Mouse (Mus musculus) spleen, adult 2 months (tissue): ENCODE data around the gene B3gnt6. TPM values are rescaled to one million over a fixed set of nuclear protein-coding genes. Genes with fewer than 3 reads are reported as not detected.

Experiments
- DNase-seq, 2 experiments: peaks; one replicate each; pipeline versions ENCODE4 v3.0.0 to v3.0.0-alpha.2; 2012 to 2021; ENCODE audit warnings: low spot score in 2 of 2, low read depth in 1 of 2
- H3K27ac ChIP-seq: fragments of 200-500 bp; 2 replicates; pipeline ENCODE4 v1.5.1; 2012; ENCODE audit warnings: low read length, inconsistent platforms; ENCODE audit not compliant: insufficient read depth
- H3K27me3 ChIP-seq: fragments of 200-500 bp; 2 replicates; pipeline ENCODE4 v1.6.1; 2012; ENCODE audit warnings: mild to moderate bottlenecking, moderate library complexity, low read length, inconsistent platforms; ENCODE audit not compliant: control insufficient read depth, insufficient read depth
- H3K36me3 ChIP-seq: fragments of 200-500 bp; 2 replicates; pipeline ENCODE4 v1.6.1; 2012; ENCODE audit warnings: mild to moderate bottlenecking, low read length, inconsistent platforms; ENCODE audit not compliant: control insufficient read depth, insufficient read depth
- H3K4me1 ChIP-seq: fragments of 200-500 bp; 2 replicates; pipeline ENCODE4 v1.6.1; 2011; ENCODE audit warnings: inconsistent platforms; ENCODE audit not compliant: control insufficient read depth, insufficient read depth, insufficient read length
- H3K4me3 ChIP-seq: fragments of 200-500 bp; 2 replicates; pipeline ENCODE4 v1.5.1; 2011; ENCODE audit warnings: mild to moderate bottlenecking, inconsistent platforms; ENCODE audit not compliant: insufficient read depth, insufficient read length; ENCODE audit errors: extremely low read depth
- CTCF ChIP-seq: fragments of 200-500 bp; IDR thresholded peaks from 2 replicates; pipeline ENCODE4 v1.5.1; 2011; ENCODE audit warnings: mild to moderate bottlenecking, inconsistent platforms; ENCODE audit not compliant: insufficient read depth, insufficient read length, insufficient replicate concordance; ENCODE audit errors: extremely low read depth
- POLR2A ChIP-seq: fragments of 200-500 bp; IDR thresholded peaks from 2 replicates; pipeline ENCODE4 v1.6.1; 2011; ENCODE audit warnings: low read depth, low read length, inconsistent platforms
- WGBS: fragments of 180-500 bp; shearing (Covaris S2); methylation state at CpG from one replicate; pipeline ENCODE4 v1.1.7; 2018; 5-methylcytosine and 5-hydroxymethylcytosine counted together
- polyA plus RNA-seq: library from polyadenylated mRNA; depleted of rRNA; stranded (reverse); fragments of >200 nt; gene quantifications from 2 replicates; pipeline ENCODE4 v1.2.3, GENCODE M21; 2012; rRNA removed

The B3gnt6 gene
- polyA plus RNA-seq, 1 experiment, result 0.22 TPM

DNA sequence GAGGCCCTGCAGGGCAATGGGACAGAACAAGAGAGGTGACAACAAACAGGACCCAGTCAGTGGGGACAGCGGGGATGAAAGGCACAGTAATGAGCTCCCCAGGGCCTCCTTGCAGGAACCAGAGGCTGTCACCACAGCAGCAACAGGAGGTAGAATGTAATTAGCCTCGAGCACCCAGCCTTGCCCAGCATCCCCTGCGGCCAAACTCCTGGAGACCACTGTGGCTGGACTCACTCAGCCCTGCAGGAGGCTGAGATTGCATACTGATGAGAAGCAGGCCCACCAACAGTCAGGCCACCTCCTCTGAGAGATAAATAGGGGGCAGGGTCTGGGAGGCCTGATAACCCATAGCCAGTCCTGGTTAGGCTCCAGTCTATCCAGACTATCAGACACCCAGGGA is 49.5 kb downstream of the B3gnt6 start:
- Histone ChIP-seq H3K27ac (no peak overlapping the region), H3K27me3 (no peaks in the 10 kb centered on the region), H3K4me1 (no peaks in the 10 kb centered on the region), H3K36me3 (no peaks in the 10 kb centered on the region), H3K4me3 (no peak overlapping the region)
- no peak for TF ChIP-seq CTCF
- no peak for TF ChIP-seq POLR2A
- 72% methylated on average over 3 of the region's 3 CpGs for WGBS
- DNase-seq, result no peak

DNA sequence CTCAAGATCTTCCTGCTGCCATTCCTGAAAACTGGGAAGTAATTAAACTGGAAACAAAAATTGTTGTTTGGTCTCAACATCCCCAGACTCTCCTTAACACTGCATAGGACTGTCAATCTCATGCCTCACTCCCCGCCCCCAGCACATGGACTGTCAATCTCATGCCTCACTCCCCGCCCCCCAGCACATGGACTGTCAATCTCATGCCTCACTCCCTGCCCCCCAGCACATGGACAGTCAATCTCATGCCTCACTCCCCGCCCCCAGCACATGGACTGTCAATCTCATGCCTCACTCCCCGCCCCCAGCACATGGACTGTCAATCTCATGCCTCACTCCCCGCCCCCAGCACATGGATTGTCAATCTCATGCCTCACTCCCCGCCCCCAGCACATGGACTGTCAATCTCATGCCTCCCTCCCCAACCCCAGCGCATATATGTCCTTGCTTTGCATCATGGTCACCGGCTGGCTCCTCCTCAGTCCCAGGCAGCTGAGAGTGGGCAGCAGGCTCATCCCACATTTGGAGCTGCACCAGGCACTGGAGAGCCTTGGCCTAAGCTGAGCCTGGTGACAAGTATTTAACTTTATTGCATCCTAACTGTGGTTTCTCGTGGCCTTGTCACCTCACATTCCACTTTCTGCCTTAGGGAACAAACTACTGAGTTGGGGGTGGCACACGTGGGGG is 50.4 kb downstream of the B3gnt6 start:
- H3K36me3 ChIP-seq, result no peaks in the 10 kb centered on the region
- H3K27me3 ChIP-seq, result no peaks in the 10 kb centered on the region
- no peak for TF ChIP-seq CTCF
- TF ChIP-seq POLR2A, result no peak
- H3K4me3 ChIP-seq, result no peak overlapping the region
- H3K4me1 ChIP-seq, result no peaks in the 10 kb centered on the region
- H3K27ac ChIP-seq, result no peak overlapping the region
- no peak for DNase-seq
- WGBS, result 92% methylated on average over 10 of the region's 10 CpGs

DNA sequence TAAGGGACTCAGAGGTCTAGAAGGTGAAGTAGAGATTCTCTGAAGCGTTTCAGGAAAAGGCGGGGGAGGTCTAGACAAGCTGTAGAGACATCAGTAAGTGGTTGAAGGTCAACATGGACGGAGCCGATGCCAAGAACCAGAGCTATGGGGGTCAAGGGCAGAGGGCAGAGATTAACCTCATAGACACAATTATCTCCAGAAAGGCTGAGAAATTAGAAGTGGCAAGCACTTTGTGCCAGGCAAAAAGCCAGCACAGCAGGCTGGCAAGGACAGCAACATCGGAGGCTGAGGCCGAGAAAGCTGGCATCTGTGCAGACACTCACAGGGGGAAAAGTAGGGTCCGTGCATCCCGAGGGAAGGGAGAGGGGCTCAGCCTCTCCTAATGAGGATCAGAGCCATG is 51.5 kb downstream of the B3gnt6 start:
- Histone ChIP-seq H3K27me3 (no peaks in the 10 kb centered on the region), H3K36me3 (no peaks in the 10 kb centered on the region), H3K27ac (no peak overlapping the region), H3K4me1 (no peaks in the 10 kb centered on the region), H3K4me3 (no peak overlapping the region)
- no peak for DNase-seq
- 85% methylated on average over 8 of the region's 8 CpGs for WGBS
- no peak for TF ChIP-seq POLR2A
- TF ChIP-seq CTCF, result no peak

DNA sequence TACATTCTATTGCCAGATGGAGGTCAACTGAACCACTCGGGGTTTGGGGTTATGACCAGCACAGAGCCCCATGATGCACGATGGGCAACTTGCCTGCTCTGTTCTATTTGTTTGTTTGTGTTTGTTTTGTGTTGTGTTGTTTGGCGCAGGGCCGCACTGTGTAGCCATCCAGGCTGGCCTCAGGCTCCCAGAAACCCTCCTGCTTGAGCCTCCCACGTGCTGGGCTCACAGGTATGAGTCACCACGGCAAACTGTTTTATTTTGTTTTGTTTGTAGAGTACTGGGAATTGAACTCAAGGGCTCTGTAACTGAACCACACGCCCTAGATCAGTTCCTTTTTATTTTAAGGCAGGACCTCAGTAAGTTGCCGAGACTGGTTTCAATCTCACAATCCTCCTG is 52.8 kb downstream of the B3gnt6 start:
- no peak overlapping the region for H3K27ac ChIP-seq

DNA sequence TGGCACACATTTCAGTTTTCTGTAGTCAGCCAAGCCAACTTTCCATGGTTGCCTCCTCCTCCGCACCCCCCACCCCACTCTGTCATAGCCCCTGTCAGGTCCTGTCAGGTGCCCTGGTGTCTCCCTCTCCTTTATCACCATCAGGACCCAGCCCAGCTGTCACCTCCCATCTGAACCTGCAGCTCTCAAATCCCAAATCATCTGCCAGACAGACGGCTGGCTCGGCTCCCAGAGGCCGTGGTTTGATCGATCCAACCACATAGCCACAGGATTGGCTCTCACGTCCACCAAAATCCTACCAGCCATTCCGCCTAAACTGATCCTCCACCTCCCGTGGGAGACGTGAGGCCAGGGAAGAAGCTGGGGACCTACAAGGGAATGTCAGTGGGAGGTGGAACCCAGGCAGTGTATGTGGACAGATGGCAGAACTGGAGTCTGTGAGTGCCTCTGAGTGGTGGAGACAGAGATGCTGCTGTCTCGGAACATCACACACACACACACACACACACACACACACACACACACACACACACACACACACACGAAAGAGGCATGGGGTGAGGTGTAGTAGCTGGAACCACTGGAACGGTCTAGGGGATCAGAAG is 53.3 kb downstream of the B3gnt6 start:
- WGBS, result 73% methylated on average over 12 of the region's 12 CpGs
- Histone ChIP-seq H3K36me3 (no peaks in the 10 kb centered on the region), H3K4me1 (no peaks in the 10 kb centered on the region), H3K27me3 (no peaks in the 10 kb centered on the region), H3K4me3 (no peak overlapping the region), H3K27ac (no peak overlapping the region)
- DNase-seq, result no peak
- TF ChIP-seq CTCF (no peak), POLR2A (no peak)

More for the DNA sequence above, 52.8 kb downstream of the B3gnt6 start:
- WGBS, result 85% methylated on average over 8 of the region's 8 CpGs
- DNase-seq, result no peak
- Histone ChIP-seq H3K4me3 (no peak overlapping the region), H3K4me1 (no peaks in the 10 kb centered on the region), H3K27me3 (no peaks in the 10 kb centered on the region), H3K36me3 (no peaks in the 10 kb centered on the region)
- TF ChIP-seq CTCF (no peak), POLR2A (no peak)

DNA sequence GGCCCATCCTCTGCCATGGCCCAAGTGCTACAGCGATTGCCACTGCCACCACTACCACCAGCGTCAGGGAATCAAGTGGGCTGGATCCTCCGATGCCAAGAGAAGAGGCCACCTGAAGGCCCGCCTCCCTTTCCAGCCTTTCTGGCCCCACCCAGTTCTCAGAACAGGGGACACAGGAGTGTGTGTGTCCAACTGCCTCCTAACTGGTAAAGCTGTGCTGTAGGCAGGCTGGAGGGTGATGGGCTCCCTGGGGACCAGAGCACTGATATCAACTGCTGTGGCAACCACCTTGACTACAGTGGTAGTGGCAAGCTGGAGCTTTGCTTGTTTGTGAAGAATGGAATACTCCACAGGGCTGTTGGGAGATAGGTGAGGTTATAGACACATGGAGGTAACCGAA is 53.9 kb downstream of the B3gnt6 start, which contains the start of gene Omp:
Gene Omp, minus strand, starts transcription at position 101 of the 400 bp plus-strand sequence.
- WGBS, result 84% methylated on average over 5 of the region's 5 CpGs
- Histone ChIP-seq H3K36me3 (no peaks in the 10 kb centered on the region), H3K4me3 (no peak within 1 kb of the TSS), H3K27ac (no peak within 1 kb of the TSS), H3K4me1 (no peaks in the 10 kb centered on the region), H3K27me3 (no peaks in the 10 kb centered on the region)
- TF ChIP-seq CTCF (no peak), POLR2A (no peak)
- no peak for DNase-seq

DNA sequence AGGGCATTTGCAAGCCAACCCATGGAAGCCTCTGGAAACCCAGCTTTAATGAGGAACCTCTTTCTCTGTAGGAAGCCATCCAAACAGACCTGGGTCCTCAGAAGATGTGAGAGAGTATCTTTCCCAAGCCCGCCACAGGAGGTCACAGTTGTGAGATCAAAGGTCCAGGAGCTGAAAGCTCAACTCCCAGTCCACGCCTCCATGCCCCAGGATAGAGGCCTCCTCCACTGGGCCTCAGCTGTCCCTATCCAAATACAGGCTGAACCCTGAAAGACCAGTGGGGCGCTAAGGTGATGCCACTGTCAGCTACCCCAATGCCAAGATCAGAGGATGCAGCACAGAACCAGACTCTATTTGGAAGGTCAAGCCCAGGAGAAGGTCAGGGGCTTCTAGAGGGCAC is 56.6 kb downstream of the B3gnt6 start:
- 91% methylated on average over 3 of the region's 3 CpGs for WGBS
- DNase-seq, result no peak

More for the DNA sequence above, 56.6 kb downstream of the B3gnt6 start:
- Histone ChIP-seq H3K4me3 (no peak overlapping the region), H3K27ac (no peak overlapping the region), H3K27me3 (no peaks in the 10 kb centered on the region), H3K4me1 (no peaks in the 10 kb centered on the region), H3K36me3 (no peaks in the 10 kb centered on the region)
- no peak for TF ChIP-seq CTCF

Other genes with a start within 250 kb of the B3gnt6 start
- gene Myo7a, start 80.0 kb downstream of the B3gnt6 start, polyA plus RNA-seq, result 24.3 and 28.1 TPM in 2 replicates
- gene Omp, start 54.0 kb downstream of the B3gnt6 start, polyA plus RNA-seq, result 0.59 and 0.60 TPM in 2 replicates
- gene Capn5, start 21.2 kb downstream of the B3gnt6 start, polyA plus RNA-seq, result 10.0 and 12.0 TPM in 2 replicates
- gene Acer3, start 121.7 kb upstream of the B3gnt6 start, polyA plus RNA-seq, result 6.2 and 8.6 TPM in 2 replicates
- gene Tsku, start 161.8 kb upstream of the B3gnt6 start, polyA plus RNA-seq, result 9.4 and 12.0 TPM in 2 replicates
- gene Gucy2d, start 240.9 kb upstream of the B3gnt6 start, polyA plus RNA-seq, result not detected in 2 replicates